Mouse (Mus musculus) heart, embryonic 16.5 days (tissue): Measurements from ENCODE around the gene Mlh3. TPM values are rescaled to one million over a fixed set of nuclear protein-coding genes. Genes with fewer than 3 reads are reported as not detected.

Experiments
- ATAC-seq: fragments of 200-750 bp; cut with Nextera tagmentation; replicated peaks from 2 replicates; pipeline ENCODE4 v1.8.0; 2017; ENCODE audit warnings: moderate number of reproducible peaks; ENCODE audit not compliant: insufficient read depth, low FRiP score; ENCODE audit errors: extremely low read depth
- H3K27ac ChIP-seq: fragments of 300-500 bp; sonication (generic); 2 replicates; pipeline ENCODE4 v1.5.1; 2014; ENCODE audit warnings: mild to moderate bottlenecking, low read length, control low read depth, moderate library complexity
- H3K27me3 ChIP-seq: fragments of 300-500 bp; sonication (generic); 2 replicates; pipeline ENCODE4 v1.6.1; 2014; ENCODE audit warnings: low read length, mixed read lengths; ENCODE audit not compliant: control insufficient read depth, insufficient read depth
- H3K36me3 ChIP-seq: fragments of 300-500 bp; sonication (generic); 2 replicates; pipeline ENCODE4 v1.6.1; 2014; ENCODE audit not compliant: control insufficient read depth, insufficient read depth
- H3K4me1 ChIP-seq: fragments of 300-500 bp; sonication (generic); 2 replicates; pipeline ENCODE4 v1.6.1; 2014; ENCODE audit warnings: low read length, mixed read lengths; ENCODE audit not compliant: control insufficient read depth, insufficient read depth
- H3K4me2 ChIP-seq: fragments of 300-500 bp; sonication (generic); 2 replicates; pipeline ENCODE4 v1.6.1; 2014; ENCODE audit warnings: low read depth, mild to moderate bottlenecking, control low read depth, low read length
- H3K4me3 ChIP-seq: fragments of 300-500 bp; sonication (generic); 2 replicates; pipeline ENCODE4 v1.5.1; 2014; ENCODE audit warnings: mild to moderate bottlenecking, control low read depth, low read length
- H3K9ac ChIP-seq: fragments of 300-500 bp; sonication (generic); 2 replicates; pipeline ENCODE4 v1.6.1; 2014; ENCODE audit warnings: low read length, control low read depth
- H3K9me3 ChIP-seq: fragments of 300-500 bp; sonication (generic); replicated peaks from 2 replicates; pipeline ENCODE4 v1.6.1; 2016; ENCODE audit warnings: low read length; ENCODE audit not compliant: control insufficient read depth
- WGBS: fragments of 180-500 bp; shearing (Covaris S2); extraction: QIAGEN DNeasy Blood & Tissue Kit; methylation state at CpG from one replicate; pipeline ENCODE4 v1.1.7; 2014; 5-methylcytosine and 5-hydroxymethylcytosine counted together
- polyA plus RNA-seq: library from polyadenylated mRNA; unstranded; fragments of >200 nt; fragmentation: Nextera tagmentation; extraction: Ambion mirVana; gene quantifications from 2 replicates; pipeline ENCODE4 v1.2.1, GENCODE M21; 2015

Mlh3 gene
- polyA plus RNA-seq = 6.4 and 7.4 TPM in 2 replicates

DNA sequence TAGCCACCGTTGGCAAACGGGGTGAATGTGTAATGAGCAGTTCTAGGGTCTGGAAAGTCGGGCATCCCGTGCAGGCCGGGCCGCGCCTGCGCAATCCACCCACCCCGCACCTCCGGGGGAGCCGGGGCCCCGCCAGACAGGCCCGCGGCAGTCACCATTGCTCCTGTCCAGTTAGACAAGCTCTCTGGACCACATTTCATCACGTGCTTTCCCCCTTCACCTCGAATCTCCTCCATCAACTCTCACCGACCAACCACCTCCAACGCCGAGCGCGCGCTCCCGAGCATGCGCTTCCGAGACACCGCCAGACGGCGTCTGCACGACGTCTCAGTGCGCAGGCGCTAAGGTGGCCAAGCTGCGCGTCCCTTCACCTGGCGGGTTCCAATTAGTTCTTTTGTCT, at the start of gene Mlh3:
Gene Mlh3 (minus strand): TSS at position 281 of the 400 bp plus-strand sequence.
- Histone ChIP-seq H3K4me2 (peak within 1 kb of the TSS; percentile 77), H3K9ac (peak within 1 kb of the TSS; percentile 84), H3K4me3 (peak within 1 kb of the TSS; percentile 79), H3K27ac (peak within 1 kb of the TSS; percentile 68), H3K4me1 (peaks cover 4% of the 10 kb centered on the region; the same call in 1 of the 2 replicates), H3K9me3 (peaks cover 3% of the 10 kb centered on the region), H3K36me3 (peaks cover 10% of the 10 kb centered on the region), H3K27me3 (no peaks in the 10 kb centered on the region)
- ATAC-seq = peak; percentile 82
- WGBS = under 1% methylated on average over 35 of the region's 35 CpGs

DNA sequence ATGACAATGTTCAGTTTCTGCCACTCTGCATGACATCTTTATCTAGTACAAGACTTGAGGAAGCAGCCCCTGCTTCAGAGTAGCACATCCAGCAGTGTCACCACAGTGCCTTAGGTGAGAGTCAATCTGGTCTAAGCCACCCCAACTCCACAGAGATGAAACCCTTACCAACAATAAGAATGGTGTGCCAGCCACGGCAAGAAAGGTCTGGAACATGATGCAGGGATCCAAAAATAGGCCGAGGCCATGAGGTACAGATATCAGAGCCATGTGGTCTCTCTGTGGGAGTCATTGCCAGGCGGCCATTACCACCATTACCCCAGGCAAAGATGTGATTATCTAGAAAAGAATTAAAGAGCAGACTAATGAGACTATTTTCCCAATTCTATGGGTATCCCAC, 38.3 kb upstream of the Mlh3 start:
- no peak overlapping the region; the same call in 1 of the 2 replicates for H3K27ac ChIP-seq
- no peaks in the 10 kb centered on the region for H3K27me3 ChIP-seq
- H3K4me2 ChIP-seq = no peak overlapping the region
- H3K9ac ChIP-seq = no peak overlapping the region
- H3K4me3 ChIP-seq = no peak overlapping the region
- no peaks in the 10 kb centered on the region for H3K9me3 ChIP-seq
- WGBS = 46% methylated on average over 3 of the region's 3 CpGs
- no peak for ATAC-seq
- peaks cover 89% of the 10 kb centered on the region for H3K36me3 ChIP-seq
- H3K4me1 ChIP-seq = peaks cover 6% of the 10 kb centered on the region

DNA sequence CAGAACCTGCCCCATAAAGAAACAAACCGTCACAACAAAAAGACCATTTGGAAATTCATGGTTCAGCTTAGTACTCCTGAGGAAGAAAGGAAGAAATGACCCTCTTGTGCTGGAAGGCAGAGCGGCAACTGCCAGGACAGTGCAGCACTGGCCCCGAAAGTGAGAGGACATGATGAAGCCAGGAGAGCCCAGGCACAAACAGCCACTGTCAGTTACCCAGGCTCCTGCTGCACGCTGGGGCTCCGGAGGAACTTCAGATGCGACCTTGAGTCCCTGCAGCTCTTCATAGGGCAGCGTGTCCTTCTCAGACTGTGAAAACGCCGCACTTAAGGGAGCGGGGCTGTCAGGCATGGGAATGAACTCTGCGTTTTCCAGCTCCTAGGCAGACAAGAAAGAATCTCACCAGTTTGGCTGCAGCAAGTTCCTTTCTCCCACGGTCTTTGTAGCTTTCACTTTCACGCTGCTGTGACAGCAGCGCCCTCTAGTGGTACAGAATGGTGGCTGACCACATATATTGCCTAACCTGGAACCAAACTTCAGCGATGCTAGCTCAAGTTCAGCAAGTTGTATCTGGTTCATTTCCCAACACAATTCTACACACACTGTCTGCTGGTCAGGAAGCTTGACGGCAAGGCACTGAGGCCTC, 35.0 kb upstream of the Mlh3 start:
- peak overlapping the region; percentile 35; the same call in 1 of the 2 replicates for H3K4me3 ChIP-seq
- peak overlapping the region; percentile 57 for H3K4me2 ChIP-seq
- peak overlapping the region; percentile 69 for H3K27ac ChIP-seq
- 41% methylated on average over 16 of the region's 16 CpGs for WGBS
- ATAC-seq = peak; percentile 74
- no peaks in the 10 kb centered on the region for H3K27me3 ChIP-seq
- peak overlapping the region; percentile 61; the same call in 1 of the 2 replicates for H3K9ac ChIP-seq
- H3K9me3 ChIP-seq = no peaks in the 10 kb centered on the region
- peaks cover 6% of the 10 kb centered on the region for H3K4me1 ChIP-seq
- peaks cover 83% of the 10 kb centered on the region for H3K36me3 ChIP-seq

DNA sequence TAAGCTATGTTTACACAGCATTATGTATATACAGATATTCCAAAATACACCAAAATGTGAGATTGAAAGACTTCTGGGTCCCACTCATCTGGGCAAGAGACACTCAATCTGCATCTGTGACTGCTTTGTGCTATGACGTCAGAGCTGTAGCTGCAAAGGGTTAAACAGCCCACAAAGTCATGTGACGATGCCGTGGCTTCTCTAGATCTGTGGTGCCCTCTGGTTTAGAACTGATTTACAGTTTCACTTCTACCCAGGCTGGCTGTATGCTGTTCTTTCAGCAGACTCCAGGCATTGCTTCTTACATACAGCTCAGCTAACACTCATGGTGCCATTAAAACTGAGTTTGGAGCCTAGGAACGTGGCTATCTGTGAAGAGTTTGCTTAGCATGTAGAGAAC, 34.3 kb upstream of the Mlh3 start:
- ATAC-seq = no peak
- H3K27me3 ChIP-seq = no peaks in the 10 kb centered on the region
- H3K9me3 ChIP-seq = no peaks in the 10 kb centered on the region
- WGBS = 68% methylated on average over 4 of the region's 4 CpGs
- no peak overlapping the region for H3K9ac ChIP-seq
- no peak overlapping the region for H3K4me3 ChIP-seq
- H3K4me1 ChIP-seq = peaks cover 6% of the 10 kb centered on the region
- H3K36me3 ChIP-seq = peaks cover 77% of the 10 kb centered on the region
- H3K4me2 ChIP-seq = no peak overlapping the region
- no peak overlapping the region for H3K27ac ChIP-seq

DNA sequence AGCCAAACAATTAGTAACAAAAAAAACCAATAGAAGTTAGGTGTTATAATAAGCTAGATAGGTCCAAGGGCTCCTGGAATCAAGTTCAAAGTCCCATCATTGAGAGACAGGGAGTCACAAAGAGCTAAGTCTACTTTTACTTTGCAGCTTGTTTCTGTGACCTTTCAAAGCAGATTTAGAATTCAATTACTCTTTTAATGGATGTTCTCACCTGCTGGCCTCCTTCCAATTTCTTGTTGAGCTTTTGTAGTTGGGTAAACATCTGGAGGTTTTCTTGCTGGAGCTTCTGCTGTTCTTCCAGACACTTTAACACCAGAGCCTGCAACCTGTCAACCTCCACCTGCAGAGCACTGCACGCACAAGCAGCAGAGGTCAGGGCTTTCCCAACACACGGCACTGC, 32.9 kb upstream of the Mlh3 start:
- Histone ChIP-seq H3K4me2 (no peak overlapping the region), H3K36me3 (peaks cover 65% of the 10 kb centered on the region), H3K4me3 (no peak overlapping the region), H3K27ac (no peak overlapping the region), H3K9me3 (no peaks in the 10 kb centered on the region), H3K9ac (no peak overlapping the region), H3K4me1 (peaks cover 3% of the 10 kb centered on the region; the same call in 1 of the 2 replicates), H3K27me3 (no peaks in the 10 kb centered on the region)
- no peak for ATAC-seq
- WGBS = 64% methylated on average over 2 of the region's 2 CpGs

DNA sequence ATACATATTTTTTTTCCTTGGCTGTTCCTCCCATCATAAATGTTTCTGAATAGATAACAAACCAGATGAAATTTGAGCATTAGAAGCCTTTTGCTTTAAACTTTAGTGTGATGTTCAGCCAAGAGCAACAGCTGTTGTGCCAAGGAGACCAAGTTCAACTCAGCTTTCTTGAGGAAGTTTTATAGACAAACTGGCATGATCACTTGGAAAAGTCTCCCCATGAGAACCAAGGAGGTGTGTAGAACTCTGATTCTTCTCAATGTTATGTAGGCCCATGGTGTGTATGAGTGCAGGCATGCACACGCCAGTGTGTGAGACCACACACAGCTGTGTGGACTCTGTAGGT, 28.4 kb upstream of the Mlh3 start:
- WGBS = 83% methylated on average over 1 of the region's 1 CpGs

DNA sequence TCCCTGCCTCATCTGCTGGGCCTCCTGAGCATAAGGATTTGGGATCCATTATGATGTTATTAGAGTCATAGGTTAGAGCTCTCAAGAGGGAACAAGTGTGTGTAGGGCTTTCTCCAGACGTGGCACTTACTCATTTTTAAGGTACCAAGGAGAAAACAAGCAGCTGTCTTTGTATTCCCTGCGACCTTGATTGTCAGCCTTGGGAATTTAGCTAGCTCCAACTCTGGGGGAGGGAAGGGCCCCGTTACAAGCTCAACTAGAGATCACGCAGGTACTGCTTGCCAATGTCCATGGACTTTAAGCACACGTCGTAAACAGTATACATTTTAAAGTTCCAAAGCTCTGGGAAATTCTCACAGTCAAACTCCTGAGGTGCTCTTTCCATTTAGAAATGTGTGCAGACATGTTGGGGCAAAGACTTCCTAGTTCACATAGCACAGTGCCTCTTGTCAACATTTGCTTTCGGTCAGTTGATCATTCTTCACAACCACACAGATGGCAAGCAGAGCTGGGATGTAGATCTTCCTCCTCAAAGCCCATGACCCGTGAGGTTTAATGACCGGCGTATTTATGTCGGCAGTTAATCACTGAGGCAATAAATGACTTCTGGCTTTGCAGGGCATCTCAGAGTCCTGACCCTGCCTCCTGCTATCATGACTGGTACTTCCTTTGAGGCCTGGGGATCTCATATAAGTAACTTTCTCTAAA, 27.9 kb upstream of the Mlh3 start:
- 71% methylated on average over 11 of the region's 11 CpGs for WGBS
- Histone ChIP-seq H3K36me3 (peaks cover 29% of the 10 kb centered on the region), H3K9me3 (peaks cover 10% of the 10 kb centered on the region), H3K4me1 (no peaks in the 10 kb centered on the region), H3K4me3 (no peak overlapping the region), H3K27me3 (no peaks in the 10 kb centered on the region), H3K4me2 (no peak overlapping the region), H3K27ac (no peak overlapping the region), H3K9ac (no peak overlapping the region)
- no peak for ATAC-seq

More for the DNA sequence above, 28.4 kb upstream of the Mlh3 start:
- Histone ChIP-seq H3K27me3 (no peaks in the 10 kb centered on the region), H3K27ac (no peak overlapping the region), H3K9ac (no peak overlapping the region), H3K4me1 (no peaks in the 10 kb centered on the region), H3K9me3 (peaks cover 8% of the 10 kb centered on the region), H3K4me2 (no peak overlapping the region), H3K36me3 (peaks cover 33% of the 10 kb centered on the region), H3K4me3 (no peak overlapping the region)
- ATAC-seq = no peak

DNA sequence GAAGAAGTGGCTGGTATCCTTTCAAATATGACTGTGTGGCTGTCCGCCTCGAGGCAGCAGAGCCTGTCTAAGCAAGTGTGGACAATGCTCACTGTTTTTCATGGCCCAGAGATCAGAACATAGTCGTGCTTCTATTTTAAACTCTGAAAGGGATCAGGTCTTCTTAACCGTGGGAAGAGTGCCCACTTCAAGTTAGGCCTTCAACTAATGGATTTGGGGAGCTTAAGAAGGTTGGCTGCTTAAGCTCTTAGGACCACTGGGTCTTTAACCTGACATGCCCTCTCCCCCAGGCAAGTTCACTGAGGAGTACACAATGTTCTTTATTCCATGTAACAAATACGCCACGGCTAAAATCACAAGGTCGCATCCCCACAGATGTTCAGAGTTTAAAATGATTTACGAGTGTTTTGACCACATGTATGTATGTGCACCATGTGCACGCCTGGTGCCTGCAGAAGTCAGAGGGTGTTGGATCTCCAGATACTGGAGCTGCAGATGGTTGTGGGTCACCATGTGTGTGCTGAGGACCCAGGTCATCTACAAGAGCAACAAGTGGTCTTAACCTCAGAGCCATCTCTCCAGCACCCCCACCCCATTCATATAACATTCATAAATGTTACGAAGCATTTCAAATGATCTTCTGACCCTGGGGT, 27.1 kb upstream of the Mlh3 start:
- Histone ChIP-seq H3K4me3 (no peak overlapping the region), H3K36me3 (peaks cover 24% of the 10 kb centered on the region), H3K9ac (no peak overlapping the region), H3K4me2 (no peak overlapping the region), H3K27me3 (no peaks in the 10 kb centered on the region), H3K9me3 (peaks cover 12% of the 10 kb centered on the region), H3K4me1 (peaks cover under 1% of the 10 kb centered on the region), H3K27ac (no peak overlapping the region)
- 75% methylated on average over 10 of the region's 10 CpGs for WGBS
- ATAC-seq = no peak

DNA sequence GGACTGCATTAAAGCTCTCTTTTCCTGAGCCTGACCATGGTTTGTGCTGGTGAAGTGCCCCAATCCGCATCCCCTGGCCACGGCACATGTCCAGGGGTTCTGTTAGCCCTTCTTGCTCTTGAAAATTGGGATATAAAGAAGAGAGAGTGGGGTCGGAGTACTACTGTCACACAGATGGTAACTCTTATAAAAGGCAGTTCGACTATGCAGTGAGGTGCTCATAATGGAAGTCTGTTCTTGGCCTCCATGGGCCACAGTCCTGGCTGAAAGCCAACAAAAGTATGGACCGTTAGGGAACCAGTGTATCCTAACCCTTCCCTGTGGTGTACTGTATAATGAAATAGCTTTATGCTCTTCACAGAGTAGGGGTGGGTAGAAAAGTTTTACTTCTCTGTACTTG, 26.5 kb upstream of the Mlh3 start:
- Histone ChIP-seq H3K4me2 (no peak overlapping the region), H3K4me3 (no peak overlapping the region), H3K9me3 (peaks cover 12% of the 10 kb centered on the region), H3K4me1 (peaks cover 5% of the 10 kb centered on the region), H3K27me3 (no peaks in the 10 kb centered on the region), H3K36me3 (peaks cover 20% of the 10 kb centered on the region), H3K27ac (no peak overlapping the region), H3K9ac (no peak overlapping the region)
- ATAC-seq = no peak
- 77% methylated on average over 5 of the region's 5 CpGs for WGBS
